Comparison of ENCODE assay signal across 8 mouse cellular contexts in genomic region chr4:141053568-141054161, GRCm38 (mm10). TPM values are rescaled to one million over a fixed set of nuclear protein-coding genes. Genes with fewer than 3 reads are reported as not detected.
DNase-seq lines count a peak whose midpoint lies in the region; ATAC-seq lines count a peak whose summit lies in the region.

No protein-coding gene starts in this region.

- H3K4me3 ChIP-seq in intestine, embryonic 14.5 days (ENCODE audit: low read depth, low read length): no peak overlapping the region

- no peak overlapping the region for H3K27ac ChIP-seq in intestine, embryonic 14.5 days (ENCODE audit: low read depth)

- H3K36me3 ChIP-seq in intestine, embryonic 14.5 days (ENCODE audit: control insufficient read depth, insufficient read depth, low read length): peaks cover 18% of the 10 kb centered on the region; the same call in 1 of the 2 replicates

- H3K9ac ChIP-seq in intestine, embryonic 14.5 days (ENCODE audit: low read length): peak overlapping the region; percentile 20; the same call in 1 of the 2 replicates

- peaks cover 5% of the 10 kb centered on the region; the same call in 1 of the 2 replicates for H3K4me1 ChIP-seq in intestine, embryonic 14.5 days (replicated peaks; ENCODE audit: control insufficient read depth, insufficient read depth, low read length)

- WGBS in intestine, embryonic 14.5 days: 46% methylated on average over 17 of the region's 17 CpGs

- peak; percentile 37 for DNase-seq in adrenal gland, postnatal 14 days
- no peak for DNase-seq in adrenal gland, adult 2 months
- peak; percentile 39 for DNase-seq in embryo, embryonic 9.5 days (ENCODE audit: extremely low spot score)
- no peak for DNase-seq in intestine, embryonic 14.5 days (ENCODE audit: low spot score)
- peak; percentile 73 to 80 for DNase-seq in left cerebral cortex, adult 18-20 months (ENCODE audit: low spot score in 2 of 2)
- peak; percentile 85 for DNase-seq in retina, adult 2 months (ENCODE audit: low read depth, low spot score)
- no peak for DNase-seq in lung, postnatal 25 days (ENCODE audit: low spot score)
- DNase-seq in spleen, postnatal 10 days (ENCODE audit: low spot score in 2 of 2): no peak

- ATAC-seq in intestine, embryonic 14.5 days (replicated peaks; ENCODE audit: low FRiP score, low TSS enrichment, low read depth): 0 out of 2 replicates have a peak, but pooled peaks have one; percentile 25

- no peaks in the 10 kb centered on the region for H3K27me3 ChIP-seq in intestine, embryonic 14.5 days (replicated peaks; ENCODE audit: control insufficient read depth, insufficient read depth, low read length)

- H3K4me2 ChIP-seq in intestine, embryonic 14.5 days (ENCODE audit: low read length): no peak overlapping the region

- no peaks in the 10 kb centered on the region for H3K9me3 ChIP-seq in intestine, embryonic 14.5 days (ENCODE audit: control insufficient read depth, low read length)

RNA-seq across cellular contexts. Expression of gene Crocc, which starts 6.7 kb away (rescaled TPM):
- total RNA-seq in adrenal gland, postnatal 14 days (2021): 7.1 and 9.8 TPM in 2 replicates
- 1 to 10 TPM; 5.6 to 7.4 TPM for total RNA-seq in adrenal gland, adult 2 months (2021)
- polyA plus RNA-seq in adrenal gland, adult 2 months (2012; rRNA removed): 7.1 and 10.5 TPM in 2 replicates
- polyA plus RNA-seq in intestine, embryonic 14.5 days (2014; fragmentation: Nextera tagmentation; extraction: Ambion mirVana): 6.6 TPM in 2 replicates
- 10 to 100 TPM; 44.6 to 55.4 TPM for total RNA-seq in left cerebral cortex, adult 18-20 months (2021)

RNA-seq across cellular contexts. Expression of gene Necap2, which starts 24.5 kb away (rescaled TPM):
- 45.5 and 56.4 TPM in 2 replicates for total RNA-seq in adrenal gland, postnatal 14 days (2021)
- 10 to 100 TPM; 55.8 to 65.3 TPM for total RNA-seq in adrenal gland, adult 2 months (2021)
- polyA plus RNA-seq in adrenal gland, adult 2 months (2012; rRNA removed): 54.8 and 63.7 TPM in 2 replicates
- polyA plus RNA-seq in intestine, embryonic 14.5 days (2014; fragmentation: Nextera tagmentation; extraction: Ambion mirVana): 59.7 and 60.0 TPM in 2 replicates
- 10 to 100 TPM; 43.2 to 44.3 TPM for total RNA-seq in left cerebral cortex, adult 18-20 months (2021)

RNA-seq across cellular contexts. Expression of gene Spata21, which starts 34.5 kb away (rescaled TPM):
- not detected in 2 replicates for total RNA-seq in adrenal gland, postnatal 14 days (2021)
- total RNA-seq in adrenal gland, adult 2 months (2021): not detected
- not detected in 2 replicates for polyA plus RNA-seq in adrenal gland, adult 2 months (2012; rRNA removed)
- 0.20 and 0.31 TPM in 2 replicates for polyA plus RNA-seq in intestine, embryonic 14.5 days (2014; fragmentation: Nextera tagmentation; extraction: Ambion mirVana)
- under 1 TPM; 0.21 to 0.23 TPM for total RNA-seq in left cerebral cortex, adult 18-20 months (2021)

RNA-seq across cellular contexts. Expression of gene Mfap2, which starts 43.4 kb away (rescaled TPM):
- 26.0 and 28.6 TPM in 2 replicates for total RNA-seq in adrenal gland, postnatal 14 days (2021)
- total RNA-seq in adrenal gland, adult 2 months (2021): 10 to 100 TPM in 1 of 2 experiments, 1 to 10 TPM in 1; 5.7 to 11.1 TPM
- polyA plus RNA-seq in adrenal gland, adult 2 months (2012; rRNA removed): 37.8 and 42.4 TPM in 2 replicates
- 489 and 509 TPM in 2 replicates for polyA plus RNA-seq in intestine, embryonic 14.5 days (2014; fragmentation: Nextera tagmentation; extraction: Ambion mirVana)
- total RNA-seq in left cerebral cortex, adult 18-20 months (2021): 1 to 10 TPM; 3.8 to 4.4 TPM

Comparison
In these comparisons a context has a peak if more than half of its experiments do, and no peak if none do; other contexts are left out.
1. DNase-seq: peak in adrenal gland, postnatal 14 days (single experiment), embryo, embryonic 9.5 days (single experiment), left cerebral cortex, adult 18-20 months (2 of 2) and retina, adult 2 months (single experiment); none in adrenal gland, adult 2 months (single experiment), intestine, embryonic 14.5 days (single experiment), lung, postnatal 25 days (single experiment) and spleen, postnatal 10 days (0 of 2).